Mouse (Mus musculus) heart, adult 2 months (tissue): ENCODE measurements at regions not wholly inside any gene's neighbourhood (a gene's known extent, or its start where the extent isn't known, plus 50 kb on each side); places are given as distances from the start of the nearest gene placed in this dataset.

Experiments used
- CTCF ChIP-seq: fragments of 200-600 bp; IDR thresholded peaks from 2 replicates; pipeline ENCODE4 v1.8.1; 2022; ENCODE audit warnings: antibody characterized with exemption, mild to moderate bottlenecking, moderate library complexity
- EP300 ChIP-seq: fragments of 200-500 bp; IDR thresholded peaks from 2 replicates; pipeline ENCODE4 v1.6.1; 2011; ENCODE audit warnings: low read depth, low read length, control low read depth; ENCODE audit not compliant: insufficient read depth
- POLR2A ChIP-seq: fragments of 200-500 bp; IDR thresholded peaks from 2 replicates; pipeline ENCODE4 v1.6.1; 2011; ENCODE audit warnings: mild to moderate bottlenecking, low read depth, low read length, control low read depth; ENCODE audit not compliant: insufficient read depth

DNA sequence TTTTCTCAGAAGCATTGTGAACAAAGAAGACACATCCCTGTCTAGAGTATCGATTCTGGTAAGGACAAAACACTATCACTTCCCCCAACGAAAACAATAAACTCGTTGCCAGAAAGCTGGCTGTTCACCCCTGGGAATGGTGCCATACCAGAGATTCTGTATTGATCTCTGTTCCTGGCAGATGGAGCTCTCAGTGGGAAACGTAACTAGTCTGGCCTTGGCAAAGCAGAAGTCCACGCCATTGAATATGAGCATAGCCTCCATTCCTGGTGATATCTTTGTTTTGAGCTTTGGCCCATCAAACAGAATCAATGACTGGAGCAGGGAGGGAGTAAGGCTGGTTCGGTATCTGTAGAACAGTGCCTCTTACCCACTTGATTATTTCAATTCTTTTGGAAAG, 102.0 kb downstream of the S1pr1 start:
- TF ChIP-seq CTCF (no peak), EP300 (no peak), POLR2A (no peak)
